Mouse (Mus musculus): ENCODE results near the gene Astl.
"Not testable (repeated sequence)": the region's sequence is repeated elsewhere in the genome, so short reads cannot be mapped to it uniquely, and the experiment has no call there.

Gene Astl

GRCm38 (mm10) chr2:127338416-127338815 lies at the start of gene Astl:
Gene Astl, plus strand, starts transcription at chr2:127338639.
- DNase-seq (ENCODE audit: low spot score) = no peak

GRCm38 (mm10) chr2:127292250-127292649 lies 46.2 kb upstream of the Astl start:
- no peak for DNase-seq (ENCODE audit: low spot score)

GRCm38 (mm10) chr2:127297001-127297805 lies 41.2 kb upstream of the Astl start:
- no peak for DNase-seq (ENCODE audit: low spot score)

GRCm38 (mm10) chr2:127298056-127298455 lies 40.4 kb upstream of the Astl start:
- DNase-seq (ENCODE audit: low spot score) = no peak

GRCm38 (mm10) chr2:127300701-127301100 lies 37.7 kb upstream of the Astl start:
- DNase-seq (ENCODE audit: low spot score) = no peak

- DNase-seq (ENCODE audit: low spot score) = no peak
These were observed 36.6 kb upstream of the Astl start for GRCm38 (mm10) chr2:127301883-127302282.

GRCm38 (mm10) chr2:127304192-127304591 lies 34.2 kb upstream of the Astl start:
- not testable (repeated sequence) for DNase-seq (ENCODE audit: low spot score)

GRCm38 (mm10) chr2:127304609-127305210 lies 33.7 kb upstream of the Astl start:
- DNase-seq (ENCODE audit: low spot score) = no peak

- DNase-seq (ENCODE audit: low spot score) = no peak
These were observed 32.3 kb upstream of the Astl start for GRCm38 (mm10) chr2:127306123-127306522.

- no peak for DNase-seq (ENCODE audit: low spot score)
These were observed 31.3 kb upstream of the Astl start for GRCm38 (mm10) chr2:127307179-127307578.

GRCm38 (mm10) chr2:127308660-127309059 lies 29.8 kb upstream of the Astl start:
- no peak for DNase-seq (ENCODE audit: low spot score)

- no peak for DNase-seq (ENCODE audit: low spot score)
These were observed 28.2 kb upstream of the Astl start for GRCm38 (mm10) chr2:127310246-127310645.

GRCm38 (mm10) chr2:127310685-127311084 lies 27.8 kb upstream of the Astl start:
- no peak for DNase-seq (ENCODE audit: low spot score)

GRCm38 (mm10) chr2:127311193-127311592 lies 27.2 kb upstream of the Astl start:
- no peak for DNase-seq (ENCODE audit: low spot score)

- no peak for DNase-seq (ENCODE audit: low spot score)
These were observed 25.6 kb upstream of the Astl start for GRCm38 (mm10) chr2:127312801-127313200.

- DNase-seq (ENCODE audit: low spot score) = no peak
These were observed 24.6 kb upstream of the Astl start for GRCm38 (mm10) chr2:127313878-127314277.

GRCm38 (mm10) chr2:127314467-127315154 lies 23.8 kb upstream of the Astl start:
- no peak for DNase-seq (ENCODE audit: low spot score)

- no peak for DNase-seq (ENCODE audit: low spot score)
These were observed 23.3 kb upstream of the Astl start for GRCm38 (mm10) chr2:127315155-127315470.

GRCm38 (mm10) chr2:127316431-127316830 lies 22.0 kb upstream of the Astl start:
- no peak for DNase-seq (ENCODE audit: low spot score)

GRCm38 (mm10) chr2:127318136-127318535 lies 20.3 kb upstream of the Astl start:
- no peak for DNase-seq (ENCODE audit: low spot score)

- no peak for DNase-seq (ENCODE audit: low spot score)
These were observed 19.4 kb upstream of the Astl start for GRCm38 (mm10) chr2:127319071-127319470.

GRCm38 (mm10) chr2:127322671-127323285 lies 15.7 kb upstream of the Astl start:
- DNase-seq (ENCODE audit: low spot score) = no peak

GRCm38 (mm10) chr2:127323667-127324066 lies 14.8 kb upstream of the Astl start:
- DNase-seq (ENCODE audit: low spot score) = no peak

All from urinary bladder, postnatal 14 days (tissue).